Mouse (Mus musculus) adrenal gland, postnatal 10 days (tissue): ENCODE results near the gene Erbb2. TPM values are rescaled to one million over a fixed set of nuclear protein-coding genes. Genes with fewer than 3 reads are reported as not detected.

Source experiments
- DNase-seq: peaks from one replicate; pipeline ENCODE4 v3.0.0; 2021; ENCODE audit warnings: mixed read lengths
- total RNA-seq, 2 experiments: library from RNA; stranded (reverse); gene quantifications; 2 replicates each; pipeline ENCODE4 v1.2.3; 2021

The Erbb2 gene
- total RNA-seq, 2 experiments from 2014 or later: 6.0 to 7.6 TPM

- DNase-seq: no peak
Observed at GRCm38 (mm10) chr11:98418939-98419547, 6.8 kb downstream of the Erbb2 start.

- DNase-seq: no peak
Observed at GRCm38 (mm10) chr11:98426592-98426991, 14.3 kb downstream of the Erbb2 start.

- DNase-seq: no peak
Observed at GRCm38 (mm10) chr11:98428436-98428835, 16.2 kb downstream of the Erbb2 start.

DNA sequence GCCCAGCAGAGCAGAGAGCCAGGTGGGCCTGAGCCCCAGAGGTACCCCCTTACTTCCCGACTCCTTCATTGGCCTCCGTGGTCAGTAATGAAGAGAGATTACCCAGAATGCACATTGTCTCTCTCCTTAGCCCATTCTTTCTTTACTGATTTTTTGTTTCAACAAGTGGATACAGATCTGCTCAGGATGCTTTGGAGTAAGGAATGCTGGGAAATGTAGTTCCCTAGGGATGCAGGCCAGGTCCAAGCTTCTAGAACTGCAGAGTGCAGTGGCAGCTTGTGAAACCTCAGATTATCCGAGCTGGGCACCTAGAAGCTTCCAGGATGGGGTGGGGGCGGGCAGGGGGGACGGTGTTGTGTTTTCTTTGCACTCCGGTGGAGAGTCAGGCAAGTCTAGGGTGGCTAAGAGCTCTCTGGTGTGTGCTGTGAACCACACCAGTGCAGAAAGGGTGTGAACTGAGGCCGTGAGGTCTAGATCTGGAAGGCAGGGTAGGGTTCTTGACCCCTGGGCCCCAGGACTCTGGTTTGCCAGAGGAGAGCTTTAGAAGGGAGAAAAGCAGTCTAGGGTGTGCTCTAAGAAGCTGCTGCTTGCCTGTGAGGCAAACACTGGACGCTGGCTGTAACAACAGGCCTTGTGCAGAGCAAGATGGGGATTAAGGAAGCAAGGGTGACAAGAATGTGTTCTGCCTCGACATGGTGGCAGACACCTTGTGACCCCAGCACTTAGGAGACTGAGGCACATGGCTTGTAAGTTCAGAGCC, 19.7 kb downstream of the Erbb2 start:
- DNase-seq: no peak

GRCm38 (mm10) chr11:98435723-98436122, 23.5 kb downstream of the Erbb2 start:
- DNase-seq: no peak

- no peak for DNase-seq
Observed at GRCm38 (mm10) chr11:98437441-98437840, 25.2 kb downstream of the Erbb2 start.

- peak; percentile 99 for DNase-seq
Observed at GRCm38 (mm10) chr11:98438331-98439158, 26.3 kb downstream of the Erbb2 start, which contains the start of gene Mien1. Gene Mien1 (minus strand): TSS chr11:98438991.

DNA sequence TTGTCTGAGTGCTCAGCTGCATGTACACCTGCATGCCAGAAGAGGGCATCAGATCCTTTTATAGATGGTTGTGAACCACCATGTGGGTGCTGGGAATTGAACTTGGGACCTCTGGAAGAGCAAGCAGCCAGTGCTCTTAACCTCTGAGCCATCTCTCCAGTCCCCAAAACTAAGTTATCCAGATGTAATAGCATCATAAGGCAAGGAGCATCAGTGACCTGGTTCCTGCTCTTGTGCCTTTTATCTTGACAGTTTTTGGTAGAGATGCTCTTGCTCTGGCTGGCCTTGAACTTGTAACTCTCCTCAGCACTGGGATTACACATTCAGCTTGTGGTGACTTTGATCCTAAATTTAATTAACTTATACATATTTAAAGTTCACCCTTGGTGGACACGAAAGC, 31.4 kb downstream of the Erbb2 start:
- no peak for DNase-seq

DNA sequence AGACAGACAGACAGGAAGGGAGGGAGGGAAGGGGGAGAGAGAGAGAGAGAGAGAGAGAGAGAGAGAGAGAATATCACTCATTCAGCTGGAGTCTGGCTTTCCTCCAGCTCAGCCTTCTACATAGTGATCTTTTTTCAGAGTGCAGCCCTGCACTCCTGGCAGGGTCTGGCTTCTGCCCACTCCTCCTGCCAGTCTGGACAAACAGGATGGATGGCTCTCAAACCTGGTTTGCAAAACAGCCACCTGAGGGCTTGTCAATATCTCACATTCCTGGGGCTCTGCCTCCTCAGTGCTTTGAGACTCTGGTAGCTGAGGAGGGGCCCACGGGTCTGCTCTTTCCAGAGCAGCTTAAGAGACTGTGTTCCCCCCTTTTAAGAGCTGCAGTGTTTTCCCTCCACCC, 33.0 kb downstream of the Erbb2 start:
- DNase-seq: no peak

- DNase-seq: no peak
Observed at GRCm38 (mm10) chr11:98445679-98446078, 33.4 kb downstream of the Erbb2 start.

GRCm38 (mm10) chr11:98446213-98446561, 33.9 kb downstream of the Erbb2 start, which contains the start of gene Grb7:
Gene Grb7 (plus strand): TSS chr11:98446394.
- DNase-seq: no peak

GRCm38 (mm10) chr11:98446562-98447474, 34.5 kb downstream of the Erbb2 start:
- no peak for DNase-seq

GRCm38 (mm10) chr11:98447475-98447834, 35.2 kb downstream of the Erbb2 start:
- no peak for DNase-seq

DNA sequence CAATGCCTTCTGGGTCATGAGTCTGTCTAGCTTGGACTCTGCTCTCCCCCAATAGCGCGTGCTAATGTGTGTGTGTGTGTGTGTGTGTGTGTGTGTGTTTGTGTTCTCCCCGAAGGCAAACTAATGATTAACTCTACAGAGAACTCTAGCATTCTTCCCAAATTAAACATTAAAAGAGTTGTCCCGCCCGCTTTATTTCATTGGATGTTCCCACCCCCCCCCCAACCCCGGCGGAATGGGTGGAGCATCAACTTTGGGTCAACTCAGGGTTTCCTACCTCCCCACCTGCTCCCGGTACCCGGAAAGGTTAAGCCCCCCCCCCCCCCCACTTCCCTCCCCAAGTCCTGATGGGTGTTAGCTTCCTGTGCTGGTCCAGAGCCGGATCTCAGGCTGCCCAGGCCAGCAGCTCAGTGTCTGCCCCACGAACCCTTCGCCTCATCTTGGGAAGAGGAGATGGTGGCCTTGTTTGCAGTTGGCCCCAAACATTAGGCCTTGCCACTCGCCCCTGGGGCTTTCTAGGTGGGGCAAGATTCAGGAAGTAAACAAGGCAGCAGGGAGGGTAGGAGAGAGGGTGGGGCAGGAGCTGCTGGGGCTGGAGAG, 36.0 kb downstream of the Erbb2 start:
- DNase-seq: no peak

DNA sequence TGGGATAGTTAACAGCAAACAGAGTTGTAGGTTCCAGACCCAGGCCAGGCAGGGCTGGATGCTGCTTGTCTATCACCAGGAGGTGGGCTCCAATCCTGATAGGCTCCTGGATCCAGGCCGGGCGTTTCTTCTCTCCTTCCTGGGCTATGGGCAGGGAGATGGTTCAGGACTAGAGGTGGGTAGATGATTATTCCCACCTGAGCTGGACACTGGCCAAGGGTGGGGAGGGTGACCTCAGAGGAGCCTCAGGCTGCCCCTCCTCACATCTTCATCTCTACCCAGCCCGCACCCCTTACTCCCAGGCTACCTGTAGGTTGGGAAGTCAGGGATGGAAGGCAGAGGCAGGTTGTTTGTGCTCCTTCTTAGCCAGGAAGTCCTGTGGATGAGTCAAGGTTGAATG, 37.1 kb downstream of the Erbb2 start:
- DNase-seq: no peak

- DNase-seq: peak; percentile 36
Observed at GRCm38 (mm10) chr11:98449921-98450771, 37.9 kb downstream of the Erbb2 start.

DNA sequence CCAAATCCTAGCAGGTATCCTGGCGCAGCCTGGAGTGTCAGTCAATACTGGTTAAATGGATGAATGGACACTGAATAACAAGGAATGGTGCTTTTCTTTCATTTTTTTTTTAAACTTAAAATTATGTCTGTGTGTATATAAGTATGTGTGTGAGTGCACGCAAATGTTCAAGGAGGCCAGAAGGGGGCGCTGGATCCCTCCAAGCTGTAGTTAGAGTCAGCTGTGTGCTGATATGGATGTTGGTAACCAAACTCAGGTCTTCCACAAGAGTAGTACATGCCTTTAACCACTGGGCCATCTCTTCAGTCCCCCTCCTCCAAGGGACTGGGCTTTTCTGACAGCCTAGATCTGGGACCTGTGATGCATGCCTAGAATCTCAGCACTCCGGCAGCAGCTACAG, 43.2 kb downstream of the Erbb2 start:
- DNase-seq: no peak

DNA sequence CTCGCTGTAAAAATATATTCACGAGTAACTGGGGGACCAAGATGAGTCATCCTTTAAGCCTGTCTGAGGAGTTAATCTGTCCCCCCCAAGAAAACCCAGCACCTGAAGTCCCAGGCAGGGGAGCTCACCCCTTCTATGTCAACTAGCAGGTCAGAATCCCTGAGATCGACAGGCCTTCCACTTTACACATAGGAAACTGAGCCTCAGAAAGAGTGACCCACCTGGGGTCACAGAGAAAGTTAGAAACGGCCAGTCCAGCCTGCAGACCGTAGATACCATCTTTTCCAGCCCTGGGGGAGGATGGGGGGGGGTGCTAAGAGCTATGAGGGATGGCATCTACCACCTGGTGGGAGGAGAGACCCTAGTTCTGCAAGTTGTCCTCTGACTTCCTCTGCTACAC, 44.3 kb downstream of the Erbb2 start:
- no peak for DNase-seq

- no peak for DNase-seq
Observed at GRCm38 (mm10) chr11:98456945-98457344, 44.7 kb downstream of the Erbb2 start.

DNA sequence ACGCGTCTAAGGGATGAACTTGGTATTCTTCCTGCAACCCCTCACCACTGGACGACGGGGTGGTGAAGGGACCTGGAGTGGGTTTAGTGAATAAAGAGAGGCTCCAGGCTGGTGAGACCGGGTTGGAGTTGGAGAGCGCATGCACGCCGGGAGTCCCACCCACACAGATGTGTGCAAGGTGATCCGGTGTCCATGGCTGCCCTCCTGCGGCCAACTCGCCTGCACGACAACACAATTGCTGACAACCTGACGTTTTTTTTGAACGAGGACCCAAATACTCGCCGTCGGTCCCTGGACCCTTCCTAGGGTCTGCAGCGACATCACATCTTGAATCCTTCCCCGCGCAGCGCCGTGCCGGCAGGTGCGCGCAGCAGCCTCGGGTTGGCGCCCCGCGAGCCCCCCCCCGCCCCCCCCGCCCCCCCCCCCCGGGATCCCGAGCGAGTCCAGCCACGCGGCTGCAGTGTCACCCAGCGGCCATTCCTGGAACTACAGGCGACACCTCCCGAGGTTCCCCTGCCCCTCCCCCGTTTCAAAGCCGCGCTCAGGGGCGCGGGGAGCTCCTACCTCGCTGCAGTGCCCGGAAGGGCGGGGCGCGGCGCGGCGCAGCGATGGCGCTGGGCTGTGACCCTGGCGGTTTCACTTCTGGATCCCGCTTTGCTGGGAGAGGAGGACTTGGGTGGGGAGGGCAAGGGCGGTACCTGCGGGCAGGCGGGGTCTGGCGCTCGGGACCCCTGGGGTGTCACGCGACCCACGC, 45.3 kb downstream of the Erbb2 start:
- peak; percentile 93 for DNase-seq
